Mouse (Mus musculus): ENCODE results near the gene Fbxo46.

- TF ChIP-seq HCFC1 (IDR thresholded peaks at IDR 0.05; ENCODE audit: low read depth, low read length) (no peak), E2F4 (IDR thresholded peaks at IDR 0.05; ENCODE audit: insufficient replicate concordance, low read depth, low read length) (no peak), MAX (IDR thresholded peaks at IDR 0.05; ENCODE audit: low read length) (no peak)
These were observed 21.8 kb upstream of the Fbxo46 start for GRCm38 (mm10) chr7:19097863-19098262.

Measured in CH12.LX (cell line).